Mouse (Mus musculus) G1E (cell line): Measurements from ENCODE around the gene Vps9d1. TPM values are rescaled to one million over a fixed set of nuclear protein-coding genes. Genes with fewer than 3 reads are reported as not detected.
"Not testable (repeated sequence)": the region's sequence is repeated elsewhere in the genome, so short reads cannot be mapped to it uniquely, and the experiment has no call there.

Experiments used
- ATAC-seq: 2 replicates; pipeline ENCODE4 v1.8.0; 2016; ENCODE audit warnings: mild to moderate bottlenecking; ENCODE audit not compliant: insufficient number of reproducible peaks, poor library complexity, low FRiP score, severe bottlenecking; ENCODE audit errors: extremely low read depth
- DNase-seq: peaks from one replicate; pipeline ENCODE4 v3.0.0; 2012; ENCODE audit warnings: low spot score
- H3K27me3 ChIP-seq: 2 replicates; pipeline ENCODE4 v1.6.1; 2012; ENCODE audit warnings: mild to moderate bottlenecking, low read length, inconsistent platforms; ENCODE audit not compliant: insufficient read depth
- H3K36me3 ChIP-seq: replicated peaks from 2 replicates; pipeline ENCODE3; 2012; ENCODE audit warnings: mild to moderate bottlenecking, inconsistent platforms
- H3K4me1 ChIP-seq: 2 replicates; pipeline ENCODE4 v1.6.1; 2012; ENCODE audit warnings: low read depth, low read length, inconsistent platforms, mixed read lengths; ENCODE audit not compliant: insufficient read depth
- H3K4me3 ChIP-seq: 2 replicates; pipeline ENCODE4 v1.5.1; 2012; ENCODE audit warnings: low read depth, mild to moderate bottlenecking, inconsistent platforms, low read length, moderate library complexity, mixed read lengths
- H3K9me3 ChIP-seq: replicated peaks from 2 replicates; pipeline ENCODE4 v1.6.1; 2012; ENCODE audit warnings: inconsistent platforms
- CTCF ChIP-seq: IDR thresholded peaks from 2 replicates; pipeline ENCODE4 v1.5.1; 2012; ENCODE audit warnings: low read depth, low read length, inconsistent platforms, mixed read lengths
- GATA1 ChIP-seq: IDR thresholded peaks from 2 replicates; pipeline ENCODE4 v1.6.1; 2012; ENCODE audit warnings: borderline replicate concordance, low read length, inconsistent platforms, mixed read lengths
- GATA2 ChIP-seq: IDR thresholded peaks from 2 replicates; pipeline ENCODE4 v1.6.1; 2012; ENCODE audit warnings: low read depth, low read length, inconsistent platforms, borderline replicate concordance
- POLR2AphosphoS5 ChIP-seq: IDR thresholded peaks from 2 replicates; pipeline ENCODE4 v1.6.1; 2012; ENCODE audit warnings: low read depth, low read length, inconsistent platforms; ENCODE audit not compliant: insufficient replicate concordance
- TAL1 ChIP-seq: conservative IDR thresholded peaks from 2 replicates; pipeline ENCODE4 v1.6.1; 2012; ENCODE audit warnings: low read depth, low read length, inconsistent platforms, mixed read lengths
- polyA plus RNA-seq: library from polyadenylated mRNA; stranded (reverse); fragments of >175 nt; gene quantifications from 2 replicates; pipeline ENCODE4 v1.2.3, GENCODE M21; 2012
- total RNA-seq, 2 experiments: library from RNA; stranded (forward) in 1 of 2; stranded (reverse) in 1 of 2; fragments of 200-1000 nt in 1 of 2; fragments of >200 nt in 1 of 2; fragmentation: Nextera tagmentation in 1 of 2; gene quantifications; 2 replicates each; pipeline ENCODE4 v1.2.3; 2014 to 2017

Vps9d1 gene
- total and polyA plus RNA-seq, 3 experiments, result 8.7 to 69.5 (median 11.1) TPM

GRCm38 (mm10) chr8:123275096-123275495 is 20.9 kb upstream of the Vps9d1 start:
- DNase-seq (no peak), ATAC-seq (no peak)
- H3K27me3 ChIP-seq, result no peaks in the 10 kb centered on the region
- no peaks in the 10 kb centered on the region for H3K9me3 ChIP-seq
- TF ChIP-seq TAL1, result no peak
- no peak for TF ChIP-seq POLR2AphosphoS5
- no peak for TF ChIP-seq GATA1
- no peak for TF ChIP-seq CTCF
- no peak for TF ChIP-seq GATA2
- no peak overlapping the region for H3K4me3 ChIP-seq
- no peaks in the 10 kb centered on the region for H3K4me1 ChIP-seq
- peaks cover 93% of the 10 kb centered on the region for H3K36me3 ChIP-seq

DNA sequence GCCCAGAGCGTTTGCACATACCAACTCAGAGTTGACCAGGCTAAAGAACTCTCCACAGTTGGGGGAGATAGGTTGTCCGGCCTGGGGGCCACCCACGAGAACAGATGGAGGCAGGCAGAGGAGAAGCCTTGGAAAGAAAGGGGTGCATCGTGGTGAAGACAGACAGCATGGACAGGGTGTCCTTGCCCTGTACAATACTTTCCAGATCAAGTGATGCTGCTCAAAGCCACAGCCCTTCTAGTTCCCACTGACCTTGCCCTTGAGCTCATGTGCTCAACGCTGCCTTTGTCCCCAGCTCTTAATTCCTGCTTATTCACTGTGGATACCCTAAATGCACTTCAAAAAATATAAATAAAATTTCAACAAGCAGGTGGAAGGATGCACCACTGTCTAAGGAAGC is 20.3 kb upstream of the Vps9d1 start:
- peaks cover 95% of the 10 kb centered on the region for H3K36me3 ChIP-seq
- no peaks in the 10 kb centered on the region for H3K9me3 ChIP-seq
- no peaks in the 10 kb centered on the region for H3K4me1 ChIP-seq
- no peaks in the 10 kb centered on the region for H3K27me3 ChIP-seq
- H3K4me3 ChIP-seq, result no peak overlapping the region
- DNase-seq, result no peak
- TF ChIP-seq POLR2AphosphoS5, result no peak
- TF ChIP-seq GATA1, result no peak
- TF ChIP-seq GATA2, result no peak
- no peak for TF ChIP-seq TAL1
- no peak for TF ChIP-seq CTCF
- ATAC-seq, result no peak

DNA sequence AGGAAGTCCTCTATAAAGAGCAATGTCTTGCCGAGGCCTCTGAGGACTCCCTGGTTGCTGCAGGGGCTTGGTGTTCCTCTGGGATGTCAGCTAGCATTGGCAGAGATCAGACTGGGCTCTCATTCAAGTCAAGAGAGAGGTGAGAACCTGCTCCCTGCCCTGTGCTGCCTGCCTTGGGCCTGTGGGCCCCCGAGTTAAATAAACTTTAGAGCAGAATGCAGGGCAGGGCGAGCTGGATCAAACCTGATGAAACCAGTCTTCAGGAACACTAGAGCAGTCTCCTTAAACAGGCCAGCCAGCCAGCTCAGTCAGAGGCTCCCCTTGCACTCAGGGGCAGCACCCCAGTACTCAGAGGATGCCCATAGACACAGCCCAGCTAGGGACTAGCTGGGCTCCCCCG is 17.8 kb upstream of the Vps9d1 start:
- no peak for ATAC-seq
- H3K27me3 ChIP-seq, result no peaks in the 10 kb centered on the region
- no peaks in the 10 kb centered on the region for H3K4me1 ChIP-seq
- no peak for TF ChIP-seq GATA2
- no peak for TF ChIP-seq CTCF
- TF ChIP-seq TAL1, result no peak
- TF ChIP-seq POLR2AphosphoS5, result no peak
- TF ChIP-seq GATA1, result no peak
- no peak overlapping the region for H3K4me3 ChIP-seq
- H3K9me3 ChIP-seq, result no peaks in the 10 kb centered on the region
- DNase-seq, result no peak
- peaks cover 100% of the 10 kb centered on the region for H3K36me3 ChIP-seq

- H3K4me1 ChIP-seq, result no peaks in the 10 kb centered on the region
- peaks cover 100% of the 10 kb centered on the region for H3K36me3 ChIP-seq
- no peak overlapping the region for H3K4me3 ChIP-seq
- H3K27me3 ChIP-seq, result no peaks in the 10 kb centered on the region
- ATAC-seq, result no peak
- H3K9me3 ChIP-seq, result no peaks in the 10 kb centered on the region
- TF ChIP-seq CTCF (no peak), GATA1 (no peak), GATA2 (no peak), TAL1 (no peak), POLR2AphosphoS5 (no peak)
- no peak for DNase-seq
Observed at GRCm38 (mm10) chr8:123271147-123271546, 17.0 kb upstream of the Vps9d1 start.

GRCm38 (mm10) chr8:123267926-123268656 is 13.9 kb upstream of the Vps9d1 start:
- Histone ChIP-seq H3K4me1 (no peaks in the 10 kb centered on the region), H3K4me3 (no peak overlapping the region), H3K27me3 (no peaks in the 10 kb centered on the region), H3K36me3 (peaks cover 100% of the 10 kb centered on the region), H3K9me3 (no peaks in the 10 kb centered on the region)
- ATAC-seq, result no peak
- no peak for TF ChIP-seq TAL1
- TF ChIP-seq CTCF, result no peak
- no peak for TF ChIP-seq GATA1
- no peak for TF ChIP-seq GATA2
- no peak for TF ChIP-seq POLR2AphosphoS5
- DNase-seq, result no peak

GRCm38 (mm10) chr8:123257593-123257992 is 3.4 kb upstream of the Vps9d1 start:
- H3K27me3 ChIP-seq, ATAC-seq, DNase-seq, H3K9me3 ChIP-seq, H3K4me3 ChIP-seq: not testable (repeated sequence)
- Histone ChIP-seq H3K36me3 (peaks cover 66% of the 10 kb centered on the region), H3K4me1 (peaks cover 36% of the 10 kb centered on the region)

DNA sequence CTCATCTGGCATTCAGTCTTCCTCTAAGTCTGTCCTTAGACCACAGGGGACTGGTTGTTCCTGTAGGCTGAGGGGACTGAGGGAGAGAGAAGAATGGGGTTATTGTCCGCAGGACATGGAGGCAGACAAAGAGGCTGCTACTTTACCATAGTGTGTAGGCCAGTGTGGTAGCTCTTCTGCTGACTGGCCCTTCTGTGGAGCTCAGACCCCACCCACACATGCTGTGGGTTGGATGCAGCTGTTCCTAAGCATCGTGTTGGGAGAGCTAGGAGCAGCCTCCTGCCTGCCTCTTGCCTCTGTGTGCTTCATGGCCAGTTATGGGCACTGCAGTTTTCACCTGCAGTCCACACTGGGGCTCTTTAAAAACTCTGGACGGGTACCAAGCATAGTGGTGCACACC is 3.0 kb upstream of the Vps9d1 start:
- Histone ChIP-seq H3K36me3 (peaks cover 69% of the 10 kb centered on the region), H3K9me3 (no peaks in the 10 kb centered on the region), H3K4me3 (no peak overlapping the region), H3K4me1 (peaks cover 38% of the 10 kb centered on the region), H3K27me3 (no peaks in the 10 kb centered on the region)
- DNase-seq (no peak), ATAC-seq (no peak)
- no peak for TF ChIP-seq POLR2AphosphoS5
- TF ChIP-seq GATA1, result no peak
- TF ChIP-seq GATA2, result no peak
- TF ChIP-seq TAL1, result no peak
- no peak for TF ChIP-seq CTCF
